Mouse (Mus musculus) C2C12 (cell line): ENCODE results near the gene Gtdc1. TPM values are rescaled to one million over a fixed set of nuclear protein-coding genes. Genes with fewer than 3 reads are reported as not detected.

ENCODE experiments used
- H3K27me3 ChIP-seq: one replicate; pipeline ENCODE4 v1.6.1; 2011; ENCODE audit not compliant: control insufficient read depth, insufficient read depth, insufficient read length
- H3K36me3 ChIP-seq: one replicate; pipeline ENCODE4 v1.6.1; 2011; ENCODE audit not compliant: control insufficient read depth, insufficient read depth
- H3K4me3 ChIP-seq: one replicate; pipeline ENCODE4 v1.5.1; 2011; ENCODE audit warnings: mild to moderate bottlenecking, control low read depth; ENCODE audit not compliant: poor library complexity, insufficient read depth, severe bottlenecking
- H3K79me2 ChIP-seq: one replicate; pipeline ENCODE4 v1.6.1; 2011; ENCODE audit not compliant: control insufficient read depth, insufficient read depth
- H3K79me3 ChIP-seq: one replicate; pipeline ENCODE4 v1.6.1; 2011; ENCODE audit warnings: low read depth, control low read depth
- H3ac ChIP-seq: one replicate; pipeline ENCODE3; 2011; ENCODE audit warnings: low read depth; ENCODE audit not compliant: control insufficient read depth, insufficient read length
- CEBPB ChIP-seq: IDR thresholded peaks from one replicate; pipeline ENCODE4 v1.6.1; 2011; ENCODE audit warnings: low read depth, mild to moderate bottlenecking, control low read depth, moderate library complexity
- CTCF ChIP-seq: IDR thresholded peaks from one replicate; pipeline ENCODE4 v1.5.1; 2011; ENCODE audit not compliant: control insufficient read depth, insufficient read depth, insufficient read length
- FOSL1 ChIP-seq: IDR thresholded peaks from one replicate; pipeline ENCODE4 v1.8.0; 2011; ENCODE audit warnings: mild to moderate bottlenecking, low read length; ENCODE audit not compliant: poor library complexity, insufficient read depth, severe bottlenecking
- MAX ChIP-seq: IDR thresholded peaks from one replicate; pipeline ENCODE4 v1.6.1; 2011; ENCODE audit warnings: mild to moderate bottlenecking, control low read depth
- MYOD1 ChIP-seq: IDR thresholded peaks from one replicate; pipeline ENCODE4 v1.6.1; 2011; ENCODE audit warnings: low read depth; ENCODE audit not compliant: control insufficient read depth, insufficient read length
- MYOG ChIP-seq: IDR thresholded peaks from one replicate; pipeline ENCODE4 v1.6.1; 2011; ENCODE audit not compliant: control insufficient read depth, insufficient read length; ENCODE audit errors: extremely low read depth
- USF1 ChIP-seq: IDR thresholded peaks from one replicate; pipeline ENCODE4 v1.6.1; 2011; ENCODE audit warnings: low read depth, mild to moderate bottlenecking, control low read depth, moderate library complexity
- polyA plus RNA-seq: library from polyadenylated mRNA; unstranded; fragments of >200 nt; fragmentation: generic; extraction: Trizol; gene quantifications from one replicate; pipeline ENCODE4 v1.2.1, GENCODE M21; 2012; ENCODE audit warnings: missing spikeins

Gtdc1 gene
- polyA plus RNA-seq, 1 experiment, result 3.6 TPM

- H3K36me3 ChIP-seq, result no peaks in the 10 kb centered on the region
- no peaks in the 10 kb centered on the region for H3K79me3 ChIP-seq
- H3K79me2 ChIP-seq, result no peaks in the 10 kb centered on the region
- TF ChIP-seq CTCF (no peak), MAX (no peak), MYOD1 (no peak), FOSL1 (no peak), CEBPB (no peak), USF1 (no peak), MYOG (no peak)
- H3ac ChIP-seq, result no peak overlapping the region
- H3K4me3 ChIP-seq, result no peak overlapping the region
- no peaks in the 10 kb centered on the region for H3K27me3 ChIP-seq
Measured at GRCm38 (mm10) chr2:44930951-44931350, 3.5 kb upstream of the Gtdc1 start.

GRCm38 (mm10) chr2:44928631-44929030 is 1.2 kb upstream of the Gtdc1 start:
- Histone ChIP-seq H3K79me3 (no peaks in the 10 kb centered on the region), H3K79me2 (no peaks in the 10 kb centered on the region), H3ac (no peak overlapping the region), H3K27me3 (no peaks in the 10 kb centered on the region), H3K4me3 (no peak overlapping the region), H3K36me3 (no peaks in the 10 kb centered on the region)
- TF ChIP-seq FOSL1 (no peak), USF1 (no peak), MAX (no peak), MYOD1 (no peak), MYOG (no peak), CTCF (no peak), CEBPB (no peak)

GRCm38 (mm10) chr2:44926683-44927481 is 575 bp downstream of the Gtdc1 start:
- H3ac ChIP-seq, result peak overlapping the region; percentile 92
- peak overlapping the region; percentile 60 for H3K4me3 ChIP-seq
- no peaks in the 10 kb centered on the region for H3K79me2 ChIP-seq
- H3K27me3 ChIP-seq, result no peaks in the 10 kb centered on the region
- no peaks in the 10 kb centered on the region for H3K36me3 ChIP-seq
- no peaks in the 10 kb centered on the region for H3K79me3 ChIP-seq
- no peak for TF ChIP-seq CTCF
- TF ChIP-seq MYOD1, result peak; percentile 66

- Histone ChIP-seq H3ac (peak overlapping the region; percentile 92), H3K4me3 (peak overlapping the region; percentile 43), H3K36me3 (no peaks in the 10 kb centered on the region), H3K27me3 (no peaks in the 10 kb centered on the region), H3K79me2 (no peaks in the 10 kb centered on the region), H3K79me3 (no peaks in the 10 kb centered on the region)
- TF ChIP-seq MAX (no peak), MYOD1 (no peak), MYOG (no peak), CTCF (no peak), FOSL1 (no peak), USF1 (no peak), CEBPB (no peak)
Measured at GRCm38 (mm10) chr2:44926167-44926682, 1.2 kb downstream of the Gtdc1 start.

GRCm38 (mm10) chr2:44924618-44925017 is 2.8 kb downstream of the Gtdc1 start:
- no peaks in the 10 kb centered on the region for H3K27me3 ChIP-seq
- TF ChIP-seq FOSL1, result no peak
- TF ChIP-seq MAX, result no peak
- no peak for TF ChIP-seq MYOD1
- TF ChIP-seq MYOG, result no peak
- no peak for TF ChIP-seq CTCF
- no peak for TF ChIP-seq CEBPB
- TF ChIP-seq USF1, result no peak
- no peaks in the 10 kb centered on the region for H3K79me3 ChIP-seq
- H3K36me3 ChIP-seq, result no peaks in the 10 kb centered on the region
- no peak overlapping the region for H3ac ChIP-seq
- no peak overlapping the region for H3K4me3 ChIP-seq
- H3K79me2 ChIP-seq, result no peaks in the 10 kb centered on the region
